Mouse (Mus musculus) embryonic facial prominence, embryonic 11.5 days (tissue): ENCODE results near the gene Calhm6. TPM values are rescaled to one million over a fixed set of nuclear protein-coding genes. Genes with fewer than 3 reads are reported as not detected.

ENCODE experiments used
- ATAC-seq: fragments of 200-750 bp; cut with Nextera tagmentation; replicated peaks from 2 replicates; pipeline ENCODE4 v1.8.0; 2017; ENCODE audit warnings: low read depth; ENCODE audit not compliant: insufficient number of reproducible peaks, low FRiP score, low TSS enrichment
- DNase-seq: peaks from one replicate; pipeline ENCODE4 v3.0.0-alpha.2; 2015; ENCODE audit warnings: low spot score
- H3K27ac ChIP-seq: fragments of 300-500 bp; sonication (generic); replicated peaks from 2 replicates; pipeline ENCODE4 v1.5.1; 2014; ENCODE audit warnings: mild to moderate bottlenecking, low read depth, low read length, control low read depth
- H3K27me3 ChIP-seq: fragments of 300-500 bp; sonication (generic); 2 replicates; pipeline ENCODE4 v1.6.1; 2014; ENCODE audit warnings: mild to moderate bottlenecking, low read length, moderate library complexity, mixed read lengths; ENCODE audit not compliant: control insufficient read depth, insufficient read depth
- H3K36me3 ChIP-seq: fragments of 300-500 bp; sonication (generic); replicated peaks from 2 replicates; pipeline ENCODE4 v1.6.1; 2014; ENCODE audit warnings: low read depth, mild to moderate bottlenecking, low read length, moderate library complexity, mixed read lengths; ENCODE audit not compliant: control insufficient read depth, insufficient read depth
- H3K4me1 ChIP-seq: fragments of 300-500 bp; sonication (generic); 2 replicates; pipeline ENCODE4 v1.6.1; 2014; ENCODE audit warnings: low read length, mixed read lengths; ENCODE audit not compliant: control insufficient read depth, insufficient read depth
- H3K4me2 ChIP-seq: fragments of 300-500 bp; sonication (generic); 2 replicates; pipeline ENCODE4 v1.6.1; 2014; ENCODE audit warnings: low read depth, mild to moderate bottlenecking, control low read depth, low read length, moderate library complexity
- H3K4me3 ChIP-seq: fragments of 300-500 bp; sonication (generic); 2 replicates; pipeline ENCODE4 v1.5.1; 2014; ENCODE audit warnings: low read depth, low read length, control low read depth
- H3K9ac ChIP-seq: fragments of 300-500 bp; sonication (generic); replicated peaks from 2 replicates; pipeline ENCODE4 v1.6.1; 2014; ENCODE audit warnings: mild to moderate bottlenecking, control low read depth, low read length
- H3K9me3 ChIP-seq: fragments of 300-500 bp; sonication (generic); replicated peaks from 2 replicates; pipeline ENCODE4 v1.6.1; 2016; ENCODE audit warnings: mild to moderate bottlenecking, low read length, inconsistent platforms, mixed read lengths; ENCODE audit not compliant: control insufficient read depth
- WGBS: fragments of 180-500 bp; shearing (Covaris S2); extraction: QIAGEN DNeasy Blood & Tissue Kit; methylation state at CpG from one replicate; pipeline ENCODE4 v1.1.7; 2014; 5-methylcytosine and 5-hydroxymethylcytosine counted together
- polyA plus RNA-seq: library from polyadenylated mRNA; unstranded; fragments of >200 nt; fragmentation: Nextera tagmentation; extraction: Ambion mirVana; gene quantifications from 2 replicates; pipeline ENCODE4 v1.2.1, GENCODE M21; 2014

Calhm6 gene
- polyA plus RNA-seq, 1 experiment from 2014 or later = 0.95 TPM

DNA sequence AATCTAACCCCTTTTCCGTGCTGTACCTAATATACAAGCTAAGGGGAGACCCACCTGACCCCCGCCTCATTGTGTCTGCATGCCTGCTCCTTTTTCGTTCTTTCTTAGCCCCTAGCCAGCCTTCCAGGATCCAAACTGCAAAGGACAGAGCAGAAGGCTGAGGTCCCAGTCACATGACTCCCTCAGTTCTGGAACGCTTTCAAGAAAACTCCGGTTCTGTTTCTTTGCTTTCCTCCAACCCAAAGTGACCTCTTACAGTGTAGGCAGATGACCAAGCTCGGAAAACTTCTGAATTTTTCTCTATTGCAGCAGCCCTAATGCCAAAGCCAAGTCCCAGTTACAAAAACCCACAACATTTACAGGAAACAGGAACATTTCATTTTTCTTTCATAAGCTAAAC is 607 bp upstream of the Calhm6 start:
- Histone ChIP-seq H3K27me3 (no peaks in the 10 kb centered on the region), H3K4me1 (no peaks in the 10 kb centered on the region), H3K4me2 (no peak overlapping the region), H3K27ac (no peak overlapping the region), H3K9me3 (no peaks in the 10 kb centered on the region), H3K9ac (no peak overlapping the region), H3K4me3 (no peak overlapping the region), H3K36me3 (no peaks in the 10 kb centered on the region)
- ATAC-seq (no peak), DNase-seq (no peak)
- WGBS = 89% methylated on average over 6 of the region's 6 CpGs

DNA sequence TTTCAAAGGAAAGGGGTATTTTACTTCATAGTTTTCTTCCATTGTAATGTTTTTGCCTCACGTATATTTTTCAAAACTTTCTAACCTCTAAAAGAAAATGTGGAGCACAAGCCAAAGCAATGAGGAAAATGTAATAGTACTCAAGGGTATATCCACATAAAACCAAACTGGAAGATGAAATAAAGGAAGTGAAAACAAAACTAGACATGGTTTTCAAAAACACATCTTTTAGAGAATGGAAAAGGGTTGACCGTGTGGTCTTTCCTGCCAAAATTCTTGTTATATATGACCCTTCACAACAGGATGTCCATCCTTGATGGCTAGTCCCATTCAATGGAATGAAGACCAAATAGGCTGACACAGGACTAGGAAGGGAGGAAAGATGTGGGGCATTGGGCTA is 9.4 kb downstream of the Calhm6 start:
- H3K36me3 ChIP-seq = no peaks in the 10 kb centered on the region
- H3K4me1 ChIP-seq = no peaks in the 10 kb centered on the region
- 92% methylated on average over 2 of the region's 2 CpGs for WGBS
- no peak overlapping the region for H3K9ac ChIP-seq
- DNase-seq = no peak
- no peaks in the 10 kb centered on the region for H3K9me3 ChIP-seq
- no peak overlapping the region for H3K4me3 ChIP-seq
- H3K27me3 ChIP-seq = no peaks in the 10 kb centered on the region
- no peak for ATAC-seq
- no peak overlapping the region for H3K4me2 ChIP-seq
- no peak overlapping the region for H3K27ac ChIP-seq

DNA sequence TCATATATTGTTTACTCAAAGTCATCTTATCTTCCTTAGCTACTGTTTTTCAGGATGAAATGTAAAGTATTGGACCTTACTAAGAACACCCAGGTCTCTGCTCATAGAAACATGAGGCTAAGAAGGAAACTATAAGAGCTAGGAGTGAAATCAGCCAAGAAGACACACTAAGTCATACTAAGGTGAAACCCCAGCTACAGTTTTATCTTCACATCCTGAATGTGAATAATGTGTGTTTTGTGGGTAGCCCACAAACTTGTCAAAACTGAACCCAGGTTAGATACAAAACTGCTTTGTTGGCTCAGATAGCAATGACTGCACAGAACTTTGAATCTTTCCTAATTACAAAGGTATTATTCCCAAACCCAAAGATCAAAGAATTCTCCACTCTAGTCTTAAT is 10.0 kb downstream of the Calhm6 start:
- Histone ChIP-seq H3K4me3 (no peak overlapping the region), H3K9me3 (no peaks in the 10 kb centered on the region), H3K36me3 (no peaks in the 10 kb centered on the region), H3K4me1 (no peaks in the 10 kb centered on the region), H3K27ac (no peak overlapping the region), H3K4me2 (no peak overlapping the region), H3K27me3 (no peaks in the 10 kb centered on the region), H3K9ac (no peak overlapping the region)
- ATAC-seq (no peak), DNase-seq (no peak)

DNA sequence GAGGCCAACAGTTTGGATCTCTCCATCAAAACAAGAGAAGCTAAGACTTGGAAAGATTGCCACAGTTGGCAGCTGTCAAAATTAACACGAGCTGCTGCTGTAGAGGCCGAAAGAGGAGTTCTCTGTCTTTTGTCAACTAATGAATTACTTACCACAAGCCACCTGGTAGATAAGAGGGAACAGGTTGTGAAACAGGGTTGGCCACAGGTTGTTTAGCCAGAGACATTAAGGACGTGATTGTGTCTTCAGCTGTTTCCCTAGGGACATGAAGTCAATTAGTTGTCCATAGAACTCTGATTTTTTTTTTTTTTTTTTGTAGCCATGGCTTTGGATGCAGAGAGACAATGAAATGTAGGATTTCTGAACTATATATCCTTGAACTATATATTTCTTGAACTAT is 10.7 kb downstream of the Calhm6 start:
- H3K4me2 ChIP-seq = no peak overlapping the region
- no peaks in the 10 kb centered on the region for H3K27me3 ChIP-seq
- no peaks in the 10 kb centered on the region for H3K9me3 ChIP-seq
- no peak for DNase-seq
- no peaks in the 10 kb centered on the region for H3K36me3 ChIP-seq
- H3K9ac ChIP-seq = no peak overlapping the region
- ATAC-seq = no peak
- no peak overlapping the region for H3K27ac ChIP-seq
- H3K4me1 ChIP-seq = no peaks in the 10 kb centered on the region
- no peak overlapping the region for H3K4me3 ChIP-seq
- WGBS = 68% methylated on average over 3 of the region's 3 CpGs

GRCm38 (mm10) chr10:34111964-34112738 is 15.6 kb downstream of the Calhm6 start:
- DNase-seq (peak; percentile 69), ATAC-seq (peak; percentile 78)
- H3K27me3 ChIP-seq = no peaks in the 10 kb centered on the region
- no peak overlapping the region for H3K4me3 ChIP-seq
- H3K27ac ChIP-seq = no peak overlapping the region
- 37% methylated on average over 4 of the region's 4 CpGs for WGBS
- no peak overlapping the region for H3K9ac ChIP-seq
- no peak overlapping the region for H3K4me2 ChIP-seq
- no peaks in the 10 kb centered on the region for H3K4me1 ChIP-seq
- H3K36me3 ChIP-seq = no peaks in the 10 kb centered on the region
- no peaks in the 10 kb centered on the region for H3K9me3 ChIP-seq

- no peaks in the 10 kb centered on the region for H3K9me3 ChIP-seq
- H3K4me3 ChIP-seq = no peak overlapping the region
- no peaks in the 10 kb centered on the region for H3K36me3 ChIP-seq
- 81% methylated on average over 13 of the region's 13 CpGs for WGBS
- DNase-seq (no peak), ATAC-seq (no peak)
- no peak overlapping the region for H3K4me2 ChIP-seq
- no peaks in the 10 kb centered on the region for H3K27me3 ChIP-seq
- H3K4me1 ChIP-seq = no peaks in the 10 kb centered on the region
- H3K27ac ChIP-seq = no peak overlapping the region
- H3K9ac ChIP-seq = no peak overlapping the region
Observed at GRCm38 (mm10) chr10:34110863-34111465, 16.8 kb downstream of the Calhm6 start.

DNA sequence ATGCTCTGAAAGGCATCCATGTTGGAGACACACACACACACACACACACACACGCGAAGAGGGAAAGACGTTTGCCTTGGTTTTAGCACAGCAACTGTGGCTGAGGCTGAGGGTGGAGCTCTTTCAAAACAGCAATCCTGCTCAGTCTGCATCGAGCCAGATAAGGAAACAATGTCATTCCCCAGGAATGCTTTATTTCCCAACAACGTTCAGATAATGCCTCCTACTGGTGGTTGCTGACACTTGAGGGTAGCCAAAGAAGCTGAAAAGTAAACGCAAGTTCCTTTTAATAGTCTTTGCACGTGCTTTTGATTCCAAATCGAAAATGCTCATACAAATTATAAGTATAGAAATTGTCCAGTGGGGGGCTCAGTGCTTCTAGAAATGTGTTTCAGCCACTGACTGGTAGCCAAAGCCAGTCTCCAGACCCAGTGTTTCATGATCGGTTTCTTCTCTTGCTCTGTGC is 31.3 kb downstream of the Calhm6 start, which contains the start of gene Calhm5:
Gene Calhm5, minus strand, starts transcription at position 102 of the 466 bp plus-strand sequence.
- no peaks in the 10 kb centered on the region for H3K36me3 ChIP-seq
- no peaks in the 10 kb centered on the region for H3K27me3 ChIP-seq
- DNase-seq (peak; percentile 65), ATAC-seq (0 out of 2 replicates have a peak, but pooled peaks have one; percentile 56)
- no peak within 1 kb of the TSS for H3K27ac ChIP-seq
- no peaks in the 10 kb centered on the region for H3K9me3 ChIP-seq
- H3K4me2 ChIP-seq = no peak within 1 kb of the TSS
- no peak within 1 kb of the TSS for H3K9ac ChIP-seq
- WGBS = 29% methylated on average over 9 of the region's 9 CpGs
- H3K4me1 ChIP-seq = no peaks in the 10 kb centered on the region
- H3K4me3 ChIP-seq = no peak within 1 kb of the TSS

DNA sequence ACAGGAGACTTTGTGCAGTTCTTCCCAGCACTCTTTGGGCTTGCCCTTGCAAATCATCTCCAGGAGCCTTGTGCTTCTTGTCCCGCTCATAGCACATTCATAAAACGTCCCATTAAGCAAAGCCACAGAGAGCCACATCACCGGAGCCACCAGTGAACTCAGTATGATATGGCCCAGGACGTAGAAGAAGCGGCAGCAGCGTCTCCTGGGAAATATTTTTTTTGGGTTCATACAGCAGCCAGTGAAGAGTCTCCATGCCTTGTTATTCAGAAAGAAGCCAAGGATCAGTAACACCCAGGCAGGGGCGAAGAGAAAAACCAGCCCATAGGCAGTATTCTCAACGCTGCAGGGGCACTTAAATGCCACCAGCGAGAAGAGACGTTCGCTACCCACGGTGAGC is 31.8 kb downstream of the Calhm6 start:
- Histone ChIP-seq H3K4me1 (no peaks in the 10 kb centered on the region), H3K9ac (no peak overlapping the region), H3K27me3 (no peaks in the 10 kb centered on the region), H3K36me3 (no peaks in the 10 kb centered on the region), H3K4me3 (no peak overlapping the region), H3K9me3 (no peaks in the 10 kb centered on the region), H3K4me2 (no peak overlapping the region), H3K27ac (no peak overlapping the region)
- DNase-seq = no peak
- 63% methylated on average over 12 of the region's 12 CpGs for WGBS
- ATAC-seq = no peak
